Mouse (Mus musculus) testis, adult 2 months (tissue): ENCODE data around the gene Hadhb. TPM values are rescaled to one million over a fixed set of nuclear protein-coding genes. Genes with fewer than 3 reads are reported as not detected.
A peak's percentile ranks its signal among the peaks of the same experiment; 100 is the strongest.

Experiments used
- H3K27ac ChIP-seq: fragments of 200-500 bp; 2 replicates; pipeline ENCODE4 v1.5.1; 2012; ENCODE audit warnings: low read depth, low read length; ENCODE audit not compliant: control insufficient read depth, insufficient read depth
- H3K27me3 ChIP-seq: fragments of 200-500 bp; 2 replicates; pipeline ENCODE4 v1.6.1; 2012; ENCODE audit warnings: mild to moderate bottlenecking, low read length, moderate library complexity; ENCODE audit not compliant: control insufficient read depth, insufficient read depth
- H3K36me3 ChIP-seq: fragments of 200-500 bp; 2 replicates; pipeline ENCODE4 v1.6.1; 2012; ENCODE audit warnings: mild to moderate bottlenecking, low read length; ENCODE audit not compliant: control insufficient read depth, insufficient read depth
- H3K4me1 ChIP-seq: fragments of 200-500 bp; 2 replicates; pipeline ENCODE4 v1.6.1; 2012; ENCODE audit warnings: low read length; ENCODE audit not compliant: control insufficient read depth, insufficient read depth
- H3K4me3 ChIP-seq: fragments of 200-500 bp; 2 replicates; pipeline ENCODE4 v1.5.1; 2012; ENCODE audit warnings: low read depth, mild to moderate bottlenecking, low read length, moderate library complexity, mixed read lengths; ENCODE audit not compliant: control insufficient read depth
- CTCF ChIP-seq: fragments of 200-500 bp; IDR thresholded peaks from 2 replicates; pipeline ENCODE4 v1.5.1; 2012; ENCODE audit warnings: low read depth, mild to moderate bottlenecking, inconsistent platforms, low read length, moderate library complexity; ENCODE audit not compliant: control insufficient read depth, insufficient read depth, insufficient replicate concordance
- POLR2A ChIP-seq: fragments of 200-500 bp; IDR thresholded peaks from 2 replicates; pipeline ENCODE4 v1.6.1; 2012; ENCODE audit warnings: low read depth, mild to moderate bottlenecking, inconsistent platforms, low read length, moderate library complexity; ENCODE audit not compliant: control insufficient read depth
- polyA plus RNA-seq: library from polyadenylated mRNA; depleted of rRNA; stranded (reverse); fragments of >200 nt; gene quantifications from 2 replicates; pipeline ENCODE4 v1.2.3, GENCODE M21; 2012; rRNA removed

The Hadhb gene
- polyA plus RNA-seq: 60.1 and 67.1 TPM in 2 replicates

DNA sequence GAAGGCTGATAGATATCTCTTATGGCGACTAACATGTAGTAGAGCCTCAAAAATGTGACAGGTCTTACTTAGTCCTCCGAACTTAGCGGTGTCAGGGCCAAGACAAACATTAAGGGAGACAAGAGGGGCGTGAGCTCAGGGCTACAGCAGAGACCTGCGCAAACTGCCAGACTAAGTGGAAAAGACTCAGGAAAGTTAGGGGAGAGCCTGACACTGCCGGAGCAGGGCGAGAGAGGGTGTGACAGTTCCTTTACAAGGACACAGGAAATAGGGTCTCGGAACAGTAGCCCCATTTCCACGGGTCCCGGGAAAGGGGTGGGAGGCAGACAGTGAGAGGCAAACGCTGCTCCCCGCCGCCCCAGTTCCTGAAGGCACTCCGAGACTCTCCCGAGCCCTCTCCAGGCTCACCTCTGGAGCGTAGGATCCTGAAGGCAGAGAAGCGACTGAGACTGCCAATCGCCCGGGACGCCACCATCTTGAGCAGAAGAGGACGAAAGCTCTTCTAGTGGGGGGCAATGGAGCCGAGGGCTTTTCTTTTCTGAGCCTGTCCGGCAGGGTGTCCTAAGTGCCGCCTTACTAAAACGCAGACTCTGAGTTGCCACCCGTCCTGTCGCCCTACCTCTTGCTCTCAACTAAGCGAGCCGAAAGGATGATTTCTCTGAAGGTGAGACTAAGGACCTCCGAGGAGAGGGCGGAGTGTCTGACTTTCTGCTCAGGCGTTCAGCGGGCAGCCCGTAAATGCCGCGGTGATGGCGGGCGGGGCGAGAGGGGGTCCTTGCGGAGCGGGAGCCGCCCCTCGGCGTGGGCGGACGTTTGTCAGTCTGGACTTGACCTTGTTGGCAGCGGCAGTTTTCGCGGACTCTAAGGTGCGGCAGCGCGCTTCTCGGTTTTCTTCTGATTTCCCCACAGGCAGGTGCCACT lies at the start of gene Hadhb, which contains the start of gene Hadha:
TSS of gene Hadhb (plus strand) at position 775 of the 921 bp plus-strand sequence.
TSS of gene Hadha (minus strand) at position 689 of the 921 bp plus-strand sequence.
- TF ChIP-seq CTCF (no peak), POLR2A (peak; percentile 96)
- Histone ChIP-seq H3K27me3 (no peaks in the 10 kb centered on the region), H3K4me3 (peak within 1 kb of the TSS; percentile 93), H3K36me3 (no peaks in the 10 kb centered on the region), H3K4me1 (no peaks in the 10 kb centered on the region), H3K27ac (peak within 1 kb of the TSS; percentile 99)

- Histone ChIP-seq H3K4me3 (peak within 1 kb of the TSS; percentile 73), H3K27me3 (peaks cover 2% of the 10 kb centered on the region), H3K4me1 (peaks cover 11% of the 10 kb centered on the region), H3K36me3 (no peaks in the 10 kb centered on the region), H3K27ac (no peak within 1 kb of the TSS)
- TF ChIP-seq CTCF: no peak
- TF ChIP-seq POLR2A: no peak
These were observed 49.3 kb upstream of the Hadhb start, which contains the start of gene 3110082J24Rik for GRCm38 (mm10) chr5:30105668-30106300. Gene 3110082J24Rik, minus strand, starts transcription at chr5:30106086.

DNA sequence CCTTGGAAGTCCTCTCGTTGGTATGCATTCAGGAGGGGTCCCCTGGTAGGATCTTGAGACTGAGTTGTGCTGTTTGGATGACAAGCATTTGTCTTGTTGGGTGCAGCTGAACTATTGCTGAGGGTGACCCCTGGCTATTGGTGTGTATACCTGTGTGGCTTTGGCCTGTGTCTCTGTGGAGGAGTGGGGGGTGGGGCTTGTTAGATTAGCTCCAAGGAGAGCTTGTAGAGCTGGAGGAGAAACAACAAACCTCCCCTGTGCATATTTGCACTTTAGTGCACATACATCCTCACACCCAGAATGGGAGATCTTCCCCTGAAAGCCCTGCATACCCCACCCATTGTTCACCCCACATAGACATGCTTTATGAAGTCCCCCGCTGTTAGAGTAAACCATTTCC lies 48.3 kb upstream of the Hadhb start:
- TF ChIP-seq CTCF: no peak
- H3K4me1 ChIP-seq: peaks cover 15% of the 10 kb centered on the region
- H3K27ac ChIP-seq: no peak overlapping the region
- H3K36me3 ChIP-seq: no peaks in the 10 kb centered on the region
- H3K4me3 ChIP-seq: no peak overlapping the region
- peaks cover 2% of the 10 kb centered on the region for H3K27me3 ChIP-seq

DNA sequence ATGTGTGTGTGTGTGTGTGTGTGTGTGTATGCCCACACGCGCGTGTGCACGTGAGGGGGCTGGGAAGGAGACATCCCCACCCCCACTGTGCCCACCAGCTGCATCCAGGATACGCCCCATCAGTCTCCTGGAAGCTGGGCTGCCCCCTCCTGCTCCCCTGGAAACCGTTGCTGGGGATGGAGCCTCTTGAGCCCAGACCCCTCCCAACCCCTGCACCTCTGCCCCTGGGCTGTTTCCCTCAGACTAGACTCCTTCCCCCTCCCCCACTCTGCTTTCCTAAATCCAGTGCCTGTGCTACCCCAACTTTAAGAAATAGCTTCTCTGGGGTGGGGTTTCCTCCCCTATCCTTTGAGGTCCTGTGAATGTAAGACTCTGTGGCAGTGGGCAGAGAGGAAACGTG lies 47.9 kb upstream of the Hadhb start:
- no peaks in the 10 kb centered on the region for H3K36me3 ChIP-seq
- H3K4me1 ChIP-seq: peaks cover 15% of the 10 kb centered on the region
- H3K27me3 ChIP-seq: peaks cover 2% of the 10 kb centered on the region
- TF ChIP-seq CTCF (no peak), POLR2A (no peak)
- H3K4me3 ChIP-seq: no peak overlapping the region
- H3K27ac ChIP-seq: no peak overlapping the region

- Histone ChIP-seq H3K36me3 (no peaks in the 10 kb centered on the region), H3K27me3 (peaks cover 2% of the 10 kb centered on the region), H3K4me3 (no peak overlapping the region), H3K27ac (no peak overlapping the region), H3K4me1 (peaks cover 15% of the 10 kb centered on the region)
- TF ChIP-seq POLR2A (no peak), CTCF (no peak)
These were observed 47.4 kb upstream of the Hadhb start for GRCm38 (mm10) chr5:30107611-30108041.

DNA sequence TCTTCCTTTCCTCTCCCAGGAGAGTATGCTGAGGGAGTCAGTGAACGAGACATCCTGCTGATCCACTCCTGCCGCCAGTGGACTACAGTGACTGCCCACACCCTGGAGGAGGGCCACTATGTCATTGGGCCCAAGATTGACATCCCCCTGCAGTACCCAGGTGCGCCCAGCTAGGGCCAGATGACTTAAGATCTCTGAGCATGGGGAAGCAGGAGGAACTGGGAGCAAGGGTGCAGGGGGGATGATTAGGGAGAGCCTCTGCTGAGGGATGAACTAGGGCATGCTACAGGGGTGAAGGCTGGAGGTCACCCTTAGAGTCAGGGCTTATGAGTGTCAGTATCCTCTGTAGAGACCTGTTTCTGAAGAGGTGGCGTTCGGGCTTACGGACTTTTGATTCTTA lies 46.8 kb upstream of the Hadhb start:
- peaks cover 2% of the 10 kb centered on the region for H3K27me3 ChIP-seq

DNA sequence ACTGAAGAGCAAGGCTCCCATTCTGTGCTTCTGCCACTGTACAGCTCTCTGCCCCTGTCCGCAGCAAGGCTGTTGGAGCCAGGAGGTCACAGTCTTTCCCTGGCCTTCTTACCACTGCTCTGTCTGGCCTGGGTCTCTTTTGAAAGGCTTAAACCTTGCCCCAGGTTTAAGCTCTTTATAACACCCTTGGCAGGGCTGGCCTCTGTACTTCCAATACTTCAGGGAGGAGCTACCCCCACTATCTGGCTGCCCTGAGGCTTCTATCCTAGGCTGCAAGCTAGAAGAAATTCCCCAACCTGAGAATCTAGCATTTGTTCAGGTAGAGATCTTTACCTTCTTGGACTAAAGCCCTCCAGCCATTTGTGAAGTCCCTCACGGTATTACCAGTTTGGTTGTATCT lies 45.1 kb upstream of the Hadhb start:
- TF ChIP-seq POLR2A: no peak
- TF ChIP-seq CTCF: no peak
- H3K4me1 ChIP-seq: peaks cover 25% of the 10 kb centered on the region
- no peaks in the 10 kb centered on the region for H3K36me3 ChIP-seq
- no peak overlapping the region for H3K27ac ChIP-seq
- H3K4me3 ChIP-seq: no peak overlapping the region
- H3K27me3 ChIP-seq: peaks cover 2% of the 10 kb centered on the region

More for the DNA sequence above, 46.8 kb upstream of the Hadhb start:
- H3K4me1 ChIP-seq: peaks cover 15% of the 10 kb centered on the region
- H3K36me3 ChIP-seq: no peaks in the 10 kb centered on the region
- H3K27ac ChIP-seq: no peak overlapping the region
- TF ChIP-seq CTCF: no peak
- TF ChIP-seq POLR2A: no peak
- H3K4me3 ChIP-seq: no peak overlapping the region
